Mouse (Mus musculus) frontal cortex, adult (tissue): ENCODE data around the gene Ror2.
A peak's percentile ranks its signal among the peaks of the same experiment; 100 is the strongest.

Source experiments
- ATAC-seq: cut with Nextera tagmentation; 2 replicates; pipeline ENCODE4 v1.9.2; 2017; ENCODE audit warnings: mild to moderate bottlenecking, moderate library complexity, mixed read lengths; ENCODE audit not compliant: low TSS enrichment

Ror2 gene

DNA sequence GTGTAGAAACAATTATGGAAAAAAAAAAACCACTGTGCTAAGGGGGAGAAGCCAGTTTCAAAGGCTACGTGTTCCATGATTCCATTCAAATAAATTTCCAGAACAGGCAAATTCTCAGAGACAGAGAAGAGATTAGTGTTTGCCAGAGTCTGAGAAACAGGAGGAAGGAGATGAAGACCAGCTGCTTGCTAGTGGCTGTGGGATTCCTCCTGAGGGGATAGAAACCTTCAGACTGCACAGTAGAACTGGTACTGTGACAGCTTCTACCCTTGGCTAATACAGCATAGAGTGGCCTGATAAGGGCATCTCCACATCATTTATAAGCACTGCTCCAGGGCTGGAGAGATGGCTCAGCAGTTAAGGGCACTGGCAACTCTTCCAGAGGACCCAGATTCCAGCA is 11.2 kb downstream of the Ror2 start:
- ATAC-seq: no peak

DNA sequence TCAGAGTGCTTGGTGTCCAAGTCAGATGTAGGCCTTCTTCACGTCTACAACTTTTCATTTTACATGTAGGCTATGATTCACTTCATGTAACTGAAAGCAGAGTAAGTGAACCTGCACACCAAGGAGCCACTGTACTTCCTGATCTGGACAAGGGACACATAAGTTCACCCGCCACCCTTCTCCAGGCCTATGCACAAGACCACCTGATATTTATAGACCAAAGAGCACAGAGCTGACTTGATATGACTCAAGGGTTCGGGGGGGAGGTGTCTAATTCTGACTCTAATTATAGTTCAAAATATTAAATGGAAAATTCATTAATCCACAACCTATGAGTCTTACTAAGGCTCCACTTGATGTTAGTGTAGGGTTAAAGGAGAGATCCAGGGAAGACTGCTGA is 14.3 kb downstream of the Ror2 start:
- ATAC-seq: no peak

DNA sequence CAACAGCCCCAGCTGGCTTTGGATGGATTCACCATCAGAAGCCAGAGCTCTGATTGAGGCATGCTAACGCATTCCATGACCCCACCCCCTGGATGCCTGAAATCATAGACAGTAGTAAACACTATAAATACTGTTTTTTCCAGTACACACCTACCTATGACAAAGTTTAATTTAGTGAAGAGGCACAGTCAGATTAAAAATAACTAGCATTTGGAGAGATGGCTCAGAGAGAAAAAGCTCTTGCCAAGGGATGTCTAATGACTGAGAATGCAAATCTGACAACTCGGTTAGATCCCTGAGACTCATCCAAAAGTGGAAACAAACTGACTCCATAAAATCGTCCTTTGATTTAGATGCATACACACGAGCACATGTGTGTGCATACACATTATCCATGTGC is 15.4 kb downstream of the Ror2 start:
- peak; percentile 87 for ATAC-seq

- ATAC-seq: no peak
Observed at GRCm38 (mm10) chr13:53268541-53268940, 17.4 kb downstream of the Ror2 start.

- no peak for ATAC-seq
Observed at GRCm38 (mm10) chr13:53267849-53268248, 18.1 kb downstream of the Ror2 start.

- ATAC-seq: no peak
Observed at GRCm38 (mm10) chr13:53267155-53267554, 18.8 kb downstream of the Ror2 start.

GRCm38 (mm10) chr13:53266543-53266951 is 19.4 kb downstream of the Ror2 start:
- no peak for ATAC-seq

GRCm38 (mm10) chr13:53264896-53265295 is 21.0 kb downstream of the Ror2 start:
- no peak for ATAC-seq

- no peak for ATAC-seq
Observed at GRCm38 (mm10) chr13:53262509-53263250, 23.2 kb downstream of the Ror2 start.

DNA sequence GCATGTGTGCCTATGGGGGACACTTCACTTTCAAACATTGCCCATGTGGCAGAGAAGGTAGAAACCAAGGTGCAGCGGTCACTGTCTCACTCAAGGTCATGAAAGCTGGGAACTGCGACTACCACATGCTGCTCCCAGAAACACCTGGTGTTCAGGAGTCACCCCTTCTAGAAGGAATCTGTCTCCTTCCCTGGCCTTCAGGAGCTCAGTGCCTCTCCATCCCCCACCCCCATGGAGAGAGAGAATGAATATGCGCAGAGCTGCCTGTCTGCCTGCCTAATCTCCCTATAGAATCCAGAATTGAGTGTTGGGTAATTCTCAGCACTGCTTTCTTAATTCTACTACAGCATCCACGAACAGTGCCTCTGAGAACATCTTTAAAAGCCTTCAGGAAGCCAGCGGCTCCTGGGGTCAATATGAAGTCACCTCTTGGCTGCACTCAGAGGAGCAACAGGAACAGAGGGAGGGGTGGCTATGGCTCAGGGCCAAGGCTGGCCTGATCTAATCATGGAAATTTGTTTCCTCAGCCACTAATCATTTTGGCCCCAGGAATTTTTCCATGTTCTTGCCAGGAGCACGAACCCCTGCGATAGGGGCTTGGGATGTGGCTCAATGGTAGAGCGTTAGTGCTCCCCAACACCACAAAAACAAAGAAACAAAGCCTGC is 24.7 kb downstream of the Ror2 start:
- no peak for ATAC-seq

- ATAC-seq: no peak
Observed at GRCm38 (mm10) chr13:53258943-53259342, 27.0 kb downstream of the Ror2 start.

DNA sequence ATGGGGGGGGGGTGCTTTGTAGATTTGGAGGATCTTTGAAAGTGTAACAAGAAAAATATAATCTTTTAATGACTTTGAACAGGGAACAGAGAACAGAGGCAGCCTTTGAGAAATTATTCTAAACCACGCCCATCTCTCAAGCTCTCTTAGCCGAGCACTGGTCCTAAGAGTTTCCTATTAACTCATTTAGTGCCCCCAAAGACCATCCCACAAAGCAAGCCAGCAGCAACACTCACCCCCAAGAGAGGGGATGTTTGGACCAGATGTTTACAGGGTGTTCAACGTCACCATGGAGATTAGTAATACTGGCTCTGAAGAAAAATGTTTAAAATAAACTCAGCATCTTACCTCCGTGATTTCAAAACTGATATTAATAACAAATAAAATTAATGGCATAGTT is 27.4 kb downstream of the Ror2 start:
- ATAC-seq: no peak

- no peak for ATAC-seq
Observed at GRCm38 (mm10) chr13:53253255-53253654, 32.7 kb downstream of the Ror2 start.

DNA sequence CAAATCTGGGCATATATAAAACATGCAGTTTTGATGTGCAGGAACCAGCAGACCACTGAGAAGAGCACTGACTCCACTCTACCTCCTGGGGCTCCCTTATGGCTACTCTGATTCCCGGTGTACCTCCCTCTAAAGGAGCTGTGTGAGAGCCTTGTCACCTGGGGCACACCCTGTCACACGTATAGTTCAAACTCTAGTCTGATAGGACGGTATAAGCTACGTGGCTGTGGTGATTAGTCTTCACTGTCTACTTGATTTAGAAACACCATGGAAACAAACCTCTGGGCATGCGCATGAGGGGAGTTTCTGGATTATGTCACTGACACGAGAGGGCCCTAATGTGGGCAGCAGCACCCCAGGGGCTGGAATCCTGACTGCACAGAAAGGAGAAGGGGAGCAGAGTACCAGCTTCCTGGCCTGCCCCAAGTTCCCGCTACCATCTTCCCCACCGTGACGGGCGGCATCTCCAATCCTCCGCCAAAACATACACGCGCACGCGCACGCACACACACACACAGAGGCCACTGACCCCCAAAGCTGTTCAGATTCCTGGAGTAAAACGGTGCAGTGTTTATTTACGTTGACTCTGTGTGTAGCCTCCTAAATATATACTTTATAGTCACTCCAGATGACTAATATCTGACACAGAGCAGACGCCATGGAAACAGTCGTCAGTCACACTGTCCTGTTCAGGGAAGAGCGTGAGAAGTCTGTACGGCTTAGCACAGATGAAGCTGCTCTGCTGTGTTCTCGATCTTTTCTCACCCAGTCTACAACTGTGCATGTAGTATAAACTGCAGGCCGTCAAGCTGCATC is 37.1 kb downstream of the Ror2 start:
- no peak for ATAC-seq

DNA sequence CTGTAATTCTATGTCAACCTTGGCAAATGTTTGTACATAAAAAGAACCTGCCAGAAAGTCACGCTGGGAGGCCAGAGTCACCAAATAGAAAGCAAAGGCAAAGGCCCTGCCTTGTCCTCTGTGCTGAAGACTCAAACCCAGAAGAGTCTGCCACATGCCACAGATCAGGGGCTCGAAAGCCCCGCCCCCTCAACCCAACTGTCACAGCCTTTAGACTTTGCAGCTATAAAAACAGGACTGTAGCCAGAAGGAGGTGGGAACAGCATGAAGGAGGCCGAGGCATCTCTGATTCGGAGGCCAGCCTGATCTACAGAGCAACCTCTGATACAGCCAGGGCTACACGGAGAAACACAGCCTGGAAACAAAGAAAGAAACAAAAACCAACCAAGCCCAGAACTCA is 37.8 kb downstream of the Ror2 start:
- no peak for ATAC-seq

DNA sequence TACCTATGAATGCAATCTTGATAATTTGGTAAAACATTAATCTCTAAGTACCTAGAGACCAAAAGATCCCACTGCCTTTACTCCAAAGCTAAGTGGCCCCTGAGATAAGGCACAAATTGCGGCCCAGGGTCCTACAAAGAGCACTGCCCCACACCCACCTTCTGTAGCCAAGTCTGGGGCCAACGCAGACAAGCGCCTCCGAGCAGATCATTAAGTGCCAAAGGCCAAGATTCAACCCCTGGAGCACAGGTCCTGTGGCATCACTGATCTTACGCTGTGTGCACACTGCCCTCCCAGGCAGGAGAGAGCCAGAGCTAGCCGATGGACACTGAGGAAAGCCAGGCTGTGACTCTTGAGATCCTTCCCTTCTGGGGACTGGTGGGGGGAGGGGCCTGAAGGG is 38.7 kb downstream of the Ror2 start:
- no peak for ATAC-seq

DNA sequence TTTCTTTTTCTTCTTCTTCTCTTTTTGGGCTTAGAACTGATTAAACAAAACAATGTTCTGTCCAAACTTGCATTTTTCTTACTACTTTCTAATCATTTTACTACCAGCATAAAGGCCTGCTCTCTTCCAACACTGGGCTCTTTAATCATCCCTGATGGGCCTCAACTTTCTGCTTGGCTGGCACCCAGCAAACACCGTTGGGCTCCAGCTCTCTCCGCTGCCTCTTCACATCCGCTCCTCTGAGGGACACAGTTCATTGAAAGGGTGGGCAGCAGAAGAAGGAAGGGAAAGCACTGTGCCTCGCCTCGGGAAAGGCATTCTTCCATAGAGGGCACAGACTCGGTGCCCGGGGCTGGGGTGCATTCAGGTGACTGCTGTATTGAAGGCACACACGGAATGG is 41.8 kb downstream of the Ror2 start:
- no peak for ATAC-seq

DNA sequence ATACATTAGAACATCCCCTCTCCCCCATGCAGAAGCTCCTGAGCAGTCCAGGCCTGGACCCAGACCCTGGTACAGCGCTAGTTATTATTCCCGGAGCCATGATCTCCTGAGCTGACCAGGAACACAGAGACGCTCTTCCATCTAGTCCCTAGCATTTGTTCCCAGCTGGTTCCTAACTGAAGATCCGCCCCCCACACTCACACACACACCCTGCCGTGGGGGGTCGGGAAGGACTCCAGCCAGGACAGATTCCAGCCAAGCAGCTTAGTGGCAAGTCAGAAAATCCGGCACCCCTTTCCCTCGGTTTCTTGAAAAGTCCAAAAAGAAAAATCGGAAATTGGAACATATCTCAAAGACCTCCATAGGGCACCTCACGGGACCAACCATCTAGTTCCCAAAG is 48.5 kb downstream of the Ror2 start:
- no peak for ATAC-seq

DNA sequence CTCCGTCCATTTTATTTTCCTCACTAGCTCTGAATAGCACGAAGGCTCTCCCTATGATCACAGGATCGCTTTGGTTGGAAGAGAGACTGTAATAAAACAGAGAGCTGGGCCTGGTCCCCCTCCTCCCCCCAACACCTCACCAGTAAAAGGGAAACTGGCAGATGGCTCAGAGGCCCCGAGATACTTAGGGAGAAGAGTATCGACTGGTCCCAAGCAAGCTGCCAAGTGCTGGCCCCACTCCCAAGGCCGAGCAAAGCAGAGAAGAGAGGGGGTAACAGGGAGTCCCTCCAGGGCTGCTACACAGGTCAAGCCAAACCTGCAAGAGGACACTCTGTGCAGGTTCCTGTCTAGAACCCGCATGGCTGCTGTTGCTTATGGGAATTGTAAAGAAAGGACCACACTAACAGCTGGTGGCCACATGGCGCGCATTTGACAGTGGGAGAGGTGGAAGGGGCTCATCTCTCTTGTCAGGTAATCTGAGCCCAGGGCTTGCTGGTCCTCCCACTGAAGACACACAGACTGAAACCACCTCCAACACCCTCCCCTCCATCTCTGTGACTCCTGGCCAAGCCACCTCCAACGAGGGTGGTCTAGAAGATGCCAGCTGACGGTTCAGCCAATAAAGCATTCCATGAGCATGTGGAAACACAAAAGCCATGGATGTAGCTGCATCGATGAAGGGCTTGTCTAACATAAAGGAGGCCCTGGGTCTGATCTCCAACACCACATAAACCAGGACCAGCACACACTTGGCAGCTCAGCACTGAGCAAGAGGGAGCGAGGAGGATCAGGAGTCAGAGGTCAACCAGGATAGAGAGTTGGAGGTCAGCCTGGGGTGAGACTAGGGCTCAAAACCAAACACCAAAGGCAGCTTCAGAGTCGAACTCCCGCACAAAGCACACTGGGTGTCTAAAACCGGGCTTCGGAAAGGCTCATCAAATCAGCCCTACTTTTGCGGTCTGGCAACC is 49.2 kb downstream of the Ror2 start:
- no peak for ATAC-seq

DNA sequence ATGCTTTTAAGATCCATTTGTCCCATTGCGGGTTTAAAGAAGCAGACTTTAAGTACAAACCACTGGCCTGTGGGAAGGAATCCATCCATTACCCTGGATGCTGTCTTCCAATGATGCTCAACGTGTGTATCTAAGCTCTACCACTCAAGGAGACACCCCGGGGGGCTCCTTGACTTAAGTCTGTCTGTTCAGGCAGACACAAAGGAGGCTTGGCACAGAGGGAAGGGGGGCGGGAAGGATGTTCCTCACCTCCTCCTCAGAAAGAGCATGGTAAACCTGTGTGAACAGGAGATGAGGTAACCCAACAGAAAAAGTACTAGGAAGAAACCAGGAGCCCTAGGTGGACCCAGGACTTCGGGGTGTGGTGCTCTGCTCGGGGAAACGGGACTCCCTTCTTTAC is 50.0 kb downstream of the Ror2 start:
- no peak for ATAC-seq

- no peak for ATAC-seq
Observed at GRCm38 (mm10) chr13:53234844-53235243, 51.1 kb downstream of the Ror2 start.
